Mouse (Mus musculus) G1E (cell line): ENCODE results near the gene Myo6.

Experiments
- CTCF ChIP-seq: IDR thresholded peaks from 2 replicates; pipeline ENCODE4 v1.5.1; 2012; ENCODE audit warnings: low read depth, low read length, inconsistent platforms, mixed read lengths
- GATA1 ChIP-seq: IDR thresholded peaks from 2 replicates; pipeline ENCODE4 v1.6.1; 2012; ENCODE audit warnings: borderline replicate concordance, low read length, inconsistent platforms, mixed read lengths
- GATA2 ChIP-seq: IDR thresholded peaks from 2 replicates; pipeline ENCODE4 v1.6.1; 2012; ENCODE audit warnings: low read depth, low read length, inconsistent platforms, borderline replicate concordance
- TAL1 ChIP-seq: conservative IDR thresholded peaks from 2 replicates; pipeline ENCODE4 v1.6.1; 2012; ENCODE audit warnings: low read depth, low read length, inconsistent platforms, mixed read lengths

- TF ChIP-seq GATA1 (no peak), TAL1 (no peak), CTCF (no peak), GATA2 (no peak)
Observed at GRCm38 (mm10) chr9:80313610-80314009, 148.8 kb downstream of the Myo6 start.
